Mouse (Mus musculus): ENCODE results near the gene Spice1. TPM values are rescaled to one million over a fixed set of nuclear protein-coding genes. Genes with fewer than 3 reads are reported as not detected.

Spice1 gene
- polyA plus RNA-seq (2012; rRNA removed): 6.1 and 6.3 TPM in 2 replicates

DNA sequence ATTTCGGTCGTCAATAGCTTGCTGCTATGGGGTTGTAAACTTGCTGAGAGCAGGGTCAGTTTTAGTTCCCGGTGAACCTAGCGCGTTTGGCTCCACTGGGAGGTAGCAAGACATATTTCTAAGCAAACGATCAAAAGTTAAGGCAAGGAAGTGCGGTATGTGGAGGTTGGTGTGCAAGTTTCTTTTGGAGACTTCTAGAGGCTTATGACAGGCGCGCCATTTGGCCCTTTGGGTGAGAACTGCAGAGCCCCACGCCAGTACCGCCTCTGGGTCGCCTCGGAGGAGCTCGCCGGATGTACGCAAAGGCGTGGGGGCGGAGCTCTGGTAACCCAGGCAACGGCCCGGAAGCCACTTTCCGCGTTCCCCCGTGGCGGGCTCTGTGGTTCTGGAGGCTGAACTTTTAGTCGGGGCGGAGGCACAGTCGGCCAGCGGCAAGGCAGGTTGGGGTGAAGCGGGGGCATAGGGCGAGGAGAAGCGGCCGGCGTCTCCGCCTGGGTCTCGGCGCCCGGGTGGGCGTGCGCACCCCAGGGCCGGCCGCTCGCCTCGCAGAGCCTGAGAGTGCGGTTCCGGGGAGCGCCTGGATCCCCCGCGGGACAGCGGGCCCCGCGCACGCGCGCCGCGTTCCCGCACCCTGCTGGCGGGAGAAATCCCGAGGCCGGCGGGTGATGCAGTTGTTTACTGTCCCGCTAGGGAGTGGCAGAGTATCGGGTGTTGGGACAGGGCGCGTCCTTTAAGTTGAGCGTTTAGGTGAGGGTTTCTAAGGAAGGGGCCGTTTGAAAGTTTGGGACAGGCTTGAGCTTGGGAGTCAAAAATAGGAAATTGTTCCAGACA, at the start of gene Spice1:
TSS of gene Spice1 (plus strand) at position 51 of the 831 bp plus-strand sequence.

DNA sequence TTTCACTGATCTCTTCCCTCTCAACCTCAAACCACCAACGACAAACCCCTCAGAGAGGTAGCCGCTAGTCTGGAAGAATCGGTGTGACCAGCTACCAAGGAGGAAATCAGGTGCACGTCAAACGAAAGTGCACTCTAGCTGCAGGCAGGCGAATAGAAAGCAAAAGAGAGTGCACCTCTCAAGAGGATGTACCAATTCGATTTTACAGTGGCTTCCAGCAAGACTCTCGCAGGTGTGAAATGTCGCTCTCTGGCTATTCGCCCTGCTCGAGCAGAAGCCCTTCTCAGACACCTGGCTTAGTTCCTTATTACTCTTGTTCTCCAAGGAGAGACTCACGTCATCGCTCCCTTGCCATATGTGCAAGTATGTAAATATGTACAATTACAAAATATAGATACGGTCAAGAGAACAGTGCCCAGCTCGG, 14.0 kb upstream of the Spice1 start, which contains the start of gene Sidt1:
TSS of gene Sidt1 (minus strand) at position 336 of the 424 bp plus-strand sequence.

DNA sequence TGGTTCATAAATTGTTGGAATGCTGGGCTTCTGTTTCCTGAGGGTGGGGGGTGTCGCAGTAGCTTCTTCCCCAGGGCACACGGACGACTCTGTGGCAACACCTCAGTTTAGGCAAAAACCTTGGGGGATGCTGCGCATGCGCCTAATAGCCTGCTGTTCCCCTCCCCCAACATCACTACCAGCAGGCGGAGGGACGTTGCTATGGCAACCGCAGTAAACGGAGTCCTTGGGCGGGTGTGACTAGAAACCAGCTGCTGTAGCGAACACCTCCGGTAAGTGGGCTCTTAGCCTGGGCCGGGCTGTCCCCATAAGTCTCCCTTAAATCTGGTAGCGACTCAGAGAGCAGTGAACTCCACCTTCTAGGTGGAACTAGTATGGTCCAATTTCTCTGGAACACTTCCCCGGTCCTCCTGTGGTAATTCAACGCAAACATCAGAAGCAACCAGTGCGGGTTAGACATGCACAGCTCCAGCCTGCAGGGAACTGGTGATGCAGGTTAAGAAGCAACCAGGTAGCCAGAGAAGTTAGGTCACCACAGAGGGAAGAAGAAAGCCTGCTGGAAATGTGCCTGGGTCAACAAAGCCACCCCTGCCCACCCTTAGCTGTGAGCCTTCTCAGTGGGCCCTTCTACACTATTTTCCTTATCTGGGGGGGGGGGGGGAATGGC, 47.8 kb downstream of the Spice1 start, which contains the start of gene Cfap44:
TSS of gene Cfap44 (plus strand) at position 220 of the 667 bp plus-strand sequence.

Other genes starting within 250 kb of the Spice1 start
- gene Atp6v1a, start 207.4 kb upstream of the Spice1 start, polyA plus RNA-seq (2012; rRNA removed): 15.1 and 15.4 TPM in 2 replicates
- gene Naa50, start 207.3 kb upstream of the Spice1 start, polyA plus RNA-seq (2012; rRNA removed): 14.6 and 15.3 TPM in 2 replicates
- gene Usf3, start 173.9 kb upstream of the Spice1 start, polyA plus RNA-seq (2012; rRNA removed): 2.3 and 2.7 TPM in 2 replicates
- 0.05 and 0.06 TPM in 2 replicates for gene Sidt1, start 13.9 kb upstream of the Spice1 start, polyA plus RNA-seq (2012; rRNA removed)
- 2.9 and 3.1 TPM in 2 replicates for gene Cfap44, start 47.7 kb downstream of the Spice1 start, polyA plus RNA-seq (2012; rRNA removed)
- 0.30 and 0.41 TPM in 2 replicates for gene Boc, start 211.8 kb downstream of the Spice1 start, polyA plus RNA-seq (2012; rRNA removed)